Mouse (Mus musculus): ENCODE results near the gene Atp7a. TPM values are rescaled to one million over a fixed set of nuclear protein-coding genes. Genes with fewer than 3 reads are reported as not detected.
"Not testable (repeated sequence)": the region's sequence is repeated elsewhere in the genome, so short reads cannot be mapped to it uniquely, and the experiment has no call there.

Gene Atp7a
- polyA plus RNA-seq, 1 experiment: 19.8 TPM

- H3K27ac ChIP-seq (ENCODE audit: insufficient read depth, low read length): no peak overlapping the region
- H3K9me3 ChIP-seq (replicated peaks; ENCODE audit: control insufficient read depth, insufficient read depth, low read length, poor library complexity, severe bottlenecking): no peaks in the 10 kb centered on the region
- H3K27me3 ChIP-seq (ENCODE audit: control insufficient read depth, insufficient read depth, low read length, poor library complexity, severe bottlenecking): no peaks in the 10 kb centered on the region
- no peaks in the 10 kb centered on the region for H3K36me3 ChIP-seq (ENCODE audit: control insufficient read depth, insufficient read depth, low read length, poor library complexity, severe bottlenecking)
- H3K4me1 ChIP-seq (ENCODE audit: control insufficient read depth, insufficient read depth, low read length): peaks cover 1% of the 10 kb centered on the region
- no peak for TF ChIP-seq EP300 (IDR thresholded peaks at IDR 0.05; ENCODE audit: insufficient read depth, low read depth, low read length)
- no peak for TF ChIP-seq POLR2A (IDR thresholded peaks at IDR 0.05; ENCODE audit: insufficient read depth, low read length)
- no peak for TF ChIP-seq CTCF (IDR thresholded peaks at IDR 0.05; ENCODE audit: low read depth, low read length)
- no peak overlapping the region for H3K9ac ChIP-seq (ENCODE audit: low read depth, poor library complexity, severe bottlenecking)
- H3K4me3 ChIP-seq (ENCODE audit: low read depth, low read length): no peak overlapping the region
Observed at GRCm38 (mm10) chrX:106045928-106046327, 18.9 kb downstream of the Atp7a start.

GRCm38 (mm10) chrX:106048191-106048590, 21.1 kb downstream of the Atp7a start:
- no peak overlapping the region for H3K9ac ChIP-seq (ENCODE audit: low read depth, poor library complexity, severe bottlenecking)
- TF ChIP-seq POLR2A (IDR thresholded peaks at IDR 0.05; ENCODE audit: insufficient read depth, low read length): no peak
- TF ChIP-seq CTCF (IDR thresholded peaks at IDR 0.05; ENCODE audit: low read depth, low read length): no peak
- no peak for TF ChIP-seq EP300 (IDR thresholded peaks at IDR 0.05; ENCODE audit: insufficient read depth, low read depth, low read length)
- no peak overlapping the region for H3K4me3 ChIP-seq (ENCODE audit: low read depth, low read length)
- no peaks in the 10 kb centered on the region for H3K9me3 ChIP-seq (replicated peaks; ENCODE audit: control insufficient read depth, insufficient read depth, low read length, poor library complexity, severe bottlenecking)
- peaks cover 1% of the 10 kb centered on the region for H3K4me1 ChIP-seq (ENCODE audit: control insufficient read depth, insufficient read depth, low read length)
- H3K27me3 ChIP-seq (ENCODE audit: control insufficient read depth, insufficient read depth, low read length, poor library complexity, severe bottlenecking): no peaks in the 10 kb centered on the region
- H3K36me3 ChIP-seq (ENCODE audit: control insufficient read depth, insufficient read depth, low read length, poor library complexity, severe bottlenecking): no peaks in the 10 kb centered on the region
- H3K27ac ChIP-seq (ENCODE audit: insufficient read depth, low read length): no peak overlapping the region

- H3K9ac ChIP-seq (ENCODE audit: low read depth, poor library complexity, severe bottlenecking); H3K4me3 ChIP-seq (ENCODE audit: low read depth, low read length); H3K27ac ChIP-seq (ENCODE audit: insufficient read depth, low read length); H3K4me1 ChIP-seq (ENCODE audit: control insufficient read depth, insufficient read depth, low read length); H3K27me3 ChIP-seq (ENCODE audit: control insufficient read depth, insufficient read depth, low read length, poor library complexity, severe bottlenecking); H3K36me3 ChIP-seq (ENCODE audit: control insufficient read depth, insufficient read depth, low read length, poor library complexity, severe bottlenecking); H3K9me3 ChIP-seq (replicated peaks; ENCODE audit: control insufficient read depth, insufficient read depth, low read length, poor library complexity, severe bottlenecking): not testable (repeated sequence)
Observed at GRCm38 (mm10) chrX:106077858-106078257, 50.8 kb downstream of the Atp7a start.

DNA sequence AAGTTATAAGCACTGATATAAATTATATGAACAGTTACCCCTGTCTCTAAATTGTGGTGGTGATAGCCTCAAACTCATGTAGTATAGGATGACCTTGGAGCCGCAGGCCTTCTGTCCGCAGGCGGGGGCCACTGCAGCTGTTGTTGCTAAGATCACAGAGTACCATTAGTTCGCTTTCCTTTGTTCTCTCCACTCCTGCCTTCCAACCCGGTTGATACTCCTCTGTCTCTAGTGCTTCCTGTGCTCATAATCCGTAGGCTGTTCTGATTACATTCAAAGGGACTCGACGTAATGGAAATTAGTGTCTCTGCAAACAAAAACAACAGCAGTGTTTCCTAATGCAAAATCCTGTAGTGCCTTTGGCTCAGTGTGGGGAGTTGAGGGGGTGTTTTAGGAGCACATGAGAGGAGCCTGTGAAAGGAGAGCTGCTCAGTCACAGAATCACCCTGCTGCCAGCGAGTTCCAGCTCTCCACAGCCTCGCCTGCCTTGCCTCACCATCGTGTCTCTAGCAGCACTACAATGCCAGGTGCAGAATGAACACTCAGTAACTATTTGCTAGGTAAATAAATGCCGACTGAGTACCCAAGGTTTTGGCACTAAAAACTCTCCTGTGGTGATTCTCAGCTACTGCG, 53.9 kb downstream of the Atp7a start:
- no peaks in the 10 kb centered on the region; the same call in 1 of the 2 replicates for H3K36me3 ChIP-seq (ENCODE audit: control insufficient read depth, insufficient read depth, low read length, poor library complexity, severe bottlenecking)
- H3K9ac ChIP-seq (ENCODE audit: low read depth, poor library complexity, severe bottlenecking): no peak overlapping the region
- H3K27ac ChIP-seq (ENCODE audit: insufficient read depth, low read length): no peak overlapping the region; the same call in 1 of the 2 replicates
- H3K27me3 ChIP-seq (ENCODE audit: control insufficient read depth, insufficient read depth, low read length, poor library complexity, severe bottlenecking): no peaks in the 10 kb centered on the region
- TF ChIP-seq POLR2A (IDR thresholded peaks at IDR 0.05; ENCODE audit: insufficient read depth, low read length): no peak
- TF ChIP-seq EP300 (IDR thresholded peaks at IDR 0.05; ENCODE audit: insufficient read depth, low read depth, low read length): no peak
- no peak for TF ChIP-seq CTCF (IDR thresholded peaks at IDR 0.05; ENCODE audit: low read depth, low read length)
- H3K4me1 ChIP-seq (ENCODE audit: control insufficient read depth, insufficient read depth, low read length): no peaks in the 10 kb centered on the region
- H3K9me3 ChIP-seq (replicated peaks; ENCODE audit: control insufficient read depth, insufficient read depth, low read length, poor library complexity, severe bottlenecking): no peaks in the 10 kb centered on the region
- no peak overlapping the region for H3K4me3 ChIP-seq (ENCODE audit: low read depth, low read length)

DNA sequence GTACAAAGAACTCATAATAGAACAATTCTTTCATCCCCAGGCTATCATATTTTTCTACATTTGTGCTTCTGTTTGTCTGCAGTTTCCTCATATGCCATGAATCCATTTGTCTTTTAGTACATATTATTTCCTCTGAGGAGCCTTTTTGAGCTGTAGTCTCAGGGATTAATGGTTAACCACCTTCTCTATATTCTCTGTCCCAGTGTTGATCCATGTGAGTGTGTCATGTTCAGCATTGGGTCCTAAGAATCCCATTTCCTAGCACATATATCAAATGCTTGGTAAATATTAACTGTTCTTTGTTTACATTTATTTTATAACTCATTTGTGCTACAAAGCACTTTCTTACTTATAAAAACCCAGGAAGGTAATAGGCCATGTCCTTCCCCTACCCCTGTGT, 55.4 kb downstream of the Atp7a start:
- H3K9me3 ChIP-seq (replicated peaks; ENCODE audit: control insufficient read depth, insufficient read depth, low read length, poor library complexity, severe bottlenecking): no peaks in the 10 kb centered on the region
- H3K4me3 ChIP-seq (ENCODE audit: low read depth, low read length): no peak overlapping the region
- no peak overlapping the region for H3K9ac ChIP-seq (ENCODE audit: low read depth, poor library complexity, severe bottlenecking)
- no peak overlapping the region for H3K27ac ChIP-seq (ENCODE audit: insufficient read depth, low read length)
- TF ChIP-seq CTCF (IDR thresholded peaks at IDR 0.05; ENCODE audit: low read depth, low read length): no peak
- TF ChIP-seq EP300 (IDR thresholded peaks at IDR 0.05; ENCODE audit: insufficient read depth, low read depth, low read length): no peak
- no peak for TF ChIP-seq POLR2A (IDR thresholded peaks at IDR 0.05; ENCODE audit: insufficient read depth, low read length)
- H3K36me3 ChIP-seq (ENCODE audit: control insufficient read depth, insufficient read depth, low read length, poor library complexity, severe bottlenecking): no peaks in the 10 kb centered on the region; the same call in 1 of the 2 replicates
- H3K4me1 ChIP-seq (ENCODE audit: control insufficient read depth, insufficient read depth, low read length): no peaks in the 10 kb centered on the region
- H3K27me3 ChIP-seq (ENCODE audit: control insufficient read depth, insufficient read depth, low read length, poor library complexity, severe bottlenecking): no peaks in the 10 kb centered on the region

DNA sequence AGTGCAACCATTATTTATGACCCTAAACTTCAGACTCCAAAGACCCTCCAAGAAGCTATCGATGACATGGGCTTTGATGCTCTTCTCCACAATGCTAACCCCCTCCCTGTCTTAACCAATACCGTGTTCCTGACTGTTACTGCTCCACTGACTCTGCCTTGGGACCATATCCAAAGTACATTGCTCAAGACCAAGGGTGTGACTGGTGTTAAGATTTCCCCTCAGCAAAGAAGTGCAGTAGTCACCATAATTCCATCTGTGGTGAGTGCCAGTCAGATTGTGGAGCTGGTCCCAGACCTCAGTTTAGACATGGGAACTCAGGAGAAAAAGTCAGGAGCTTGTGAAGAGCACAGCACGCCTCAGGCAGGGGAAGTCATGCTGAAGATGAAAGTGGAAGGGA, 58.1 kb downstream of the Atp7a start:
- Histone ChIP-seq H3K36me3 (ENCODE audit: control insufficient read depth, insufficient read depth, low read length, poor library complexity, severe bottlenecking) (no peaks in the 10 kb centered on the region; the same call in 1 of the 2 replicates), H3K27ac (ENCODE audit: insufficient read depth, low read length) (no peak overlapping the region), H3K9me3 (replicated peaks; ENCODE audit: control insufficient read depth, insufficient read depth, low read length, poor library complexity, severe bottlenecking) (no peaks in the 10 kb centered on the region), H3K27me3 (ENCODE audit: control insufficient read depth, insufficient read depth, low read length, poor library complexity, severe bottlenecking) (no peaks in the 10 kb centered on the region), H3K9ac (ENCODE audit: low read depth, poor library complexity, severe bottlenecking) (no peak overlapping the region), H3K4me3 (ENCODE audit: low read depth, low read length) (no peak overlapping the region), H3K4me1 (ENCODE audit: control insufficient read depth, insufficient read depth, low read length) (no peaks in the 10 kb centered on the region)
- TF ChIP-seq EP300 (IDR thresholded peaks at IDR 0.05; ENCODE audit: insufficient read depth, low read depth, low read length) (no peak), CTCF (IDR thresholded peaks at IDR 0.05; ENCODE audit: low read depth, low read length) (no peak), POLR2A (IDR thresholded peaks at IDR 0.05; ENCODE audit: insufficient read depth, low read length) (no peak)
